Mouse (Mus musculus) T-helper 1 cell (primary cell): ENCODE measurements around the gene Sorbs1.

Source experiments
- in situ Hi-C: fragments of 300-600 bp; cut with MboI, MseI; formaldehyde crosslinking; loops from one replicate; pipeline ENCODE4 v1.15.1; 2025; ENCODE audit warnings: high pct_unique_total_duplicates

Sorbs1 gene

DNA sequence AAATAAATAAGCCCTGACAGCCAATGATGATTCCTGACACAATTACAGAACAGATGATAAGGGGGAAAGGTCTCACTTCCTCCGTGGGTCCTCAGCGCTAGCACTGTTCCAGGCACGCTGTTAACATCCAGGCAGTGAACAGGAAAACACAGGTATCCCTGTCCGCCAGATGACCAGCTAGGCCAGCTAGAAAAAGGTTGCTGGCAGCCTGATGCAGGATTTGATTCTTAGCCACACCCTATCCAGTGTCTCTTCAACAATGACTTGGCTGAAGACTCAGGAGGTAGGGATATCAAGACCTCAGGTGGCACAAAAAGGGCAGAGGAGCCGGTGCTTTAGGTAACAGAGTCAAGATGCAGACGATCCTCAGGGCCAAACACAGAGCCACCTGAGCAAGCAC is 32.5 kb downstream of the Sorbs1 start:
- in situ Hi-C loops: no loop called here

DNA sequence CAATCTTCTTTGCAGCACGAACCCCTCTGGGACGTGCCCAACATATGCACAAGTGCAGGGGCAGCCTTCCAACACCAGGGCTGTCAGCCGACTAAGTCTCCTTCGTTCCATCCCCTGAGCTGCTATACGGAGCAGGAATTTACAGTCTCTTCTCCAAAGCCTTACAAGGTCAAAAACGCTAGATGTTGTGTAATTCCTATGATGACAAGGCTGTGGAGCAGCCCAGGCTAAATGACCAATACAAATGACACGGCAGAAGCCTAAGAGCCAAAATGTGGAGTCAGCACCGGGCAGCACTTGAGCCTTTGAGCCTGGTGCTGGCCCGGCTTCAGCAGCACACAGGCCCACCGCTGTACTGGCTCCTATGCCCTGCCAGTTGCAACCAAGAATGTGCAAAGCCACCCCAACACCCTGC is 35.4 kb downstream of the Sorbs1 start:
- in situ Hi-C loops: no loop called here

DNA sequence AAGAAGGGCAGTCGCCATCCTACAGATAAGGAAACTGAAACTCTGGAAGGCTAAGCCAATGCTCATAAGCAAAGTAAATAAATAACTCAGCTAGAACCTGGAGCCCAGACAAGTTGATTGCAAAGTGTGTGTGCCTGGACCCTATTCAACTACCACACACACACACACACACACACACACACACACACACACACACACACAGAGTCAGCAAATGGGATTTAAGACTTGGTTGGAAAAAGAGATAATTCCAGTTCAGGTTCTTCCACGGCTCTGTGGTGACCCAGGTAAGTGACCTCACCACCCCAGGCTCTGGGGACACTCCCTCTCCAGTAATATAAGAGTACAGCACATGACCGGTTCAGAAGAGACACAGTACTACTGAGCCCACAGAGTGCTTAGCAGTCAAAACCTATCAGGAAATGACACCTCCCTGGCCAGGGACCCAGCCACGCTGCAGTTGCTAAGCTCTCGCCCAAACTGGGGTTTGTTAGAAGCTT is 36.1 kb downstream of the Sorbs1 start:
- in situ Hi-C loops: no loop called here

DNA sequence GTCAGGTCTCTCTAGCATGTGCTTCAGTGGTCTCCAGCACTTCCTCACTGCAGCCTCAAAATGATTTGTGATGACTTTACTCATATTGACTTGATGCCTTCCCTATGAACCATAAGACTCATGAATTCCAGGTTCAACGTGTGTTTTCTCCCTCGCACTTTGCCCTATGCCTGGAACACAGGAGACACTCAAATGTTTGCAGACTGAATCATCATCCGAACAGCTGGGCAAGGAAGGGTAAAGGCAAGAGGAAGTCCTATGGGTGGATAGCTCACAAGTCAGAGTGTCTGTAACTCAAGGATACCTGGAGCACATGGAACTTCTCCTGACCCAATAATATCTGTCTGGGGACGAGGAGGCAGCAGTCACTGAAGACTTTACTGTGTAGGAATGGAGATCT is 37.1 kb downstream of the Sorbs1 start:
- in situ Hi-C loops: no loop called here

DNA sequence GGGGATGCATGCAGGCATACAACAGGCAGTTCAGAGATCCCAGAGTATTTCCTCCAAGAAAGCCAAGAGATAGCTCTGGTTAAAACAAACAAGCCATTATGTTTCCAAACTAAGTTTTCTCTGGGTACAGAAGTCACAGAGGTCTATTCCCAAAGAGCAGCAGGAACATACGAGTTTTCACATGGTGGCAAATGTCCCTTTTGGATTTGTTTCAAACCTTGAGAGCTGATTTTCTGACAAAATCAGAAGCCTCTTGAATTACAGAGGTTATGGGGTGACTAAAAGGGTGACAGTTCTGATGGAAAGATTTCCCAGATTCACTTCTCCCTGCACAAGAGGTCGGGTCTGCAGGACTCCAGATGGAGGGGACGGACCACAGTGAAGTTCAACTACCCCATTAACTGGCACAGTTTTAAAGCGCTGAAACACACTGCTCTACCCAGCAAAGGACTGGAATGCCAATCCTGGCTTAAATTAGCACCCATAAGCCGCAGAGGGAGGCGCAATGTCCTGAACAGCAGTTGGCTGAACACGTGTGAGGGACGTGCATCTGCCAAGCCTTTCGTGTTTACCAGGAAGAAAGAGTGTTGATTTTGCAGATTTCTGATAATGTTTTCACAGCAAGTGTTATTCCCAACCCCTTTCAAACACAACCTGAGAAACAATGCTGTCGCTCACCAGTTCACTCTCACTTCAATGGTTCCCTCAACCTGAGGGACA is 41.9 kb downstream of the Sorbs1 start:
- in situ Hi-C loops: no loop called here

- in situ Hi-C loops: no loop called here
Observed at GRCm38 (mm10) chr19:40469792-40470191, 43.8 kb downstream of the Sorbs1 start.

GRCm38 (mm10) chr19:40468308-40468707 is 45.3 kb downstream of the Sorbs1 start:
- in situ Hi-C loops: no loop called here

- in situ Hi-C loops: no loop called here
Observed at GRCm38 (mm10) chr19:40467810-40468209, 45.8 kb downstream of the Sorbs1 start.

DNA sequence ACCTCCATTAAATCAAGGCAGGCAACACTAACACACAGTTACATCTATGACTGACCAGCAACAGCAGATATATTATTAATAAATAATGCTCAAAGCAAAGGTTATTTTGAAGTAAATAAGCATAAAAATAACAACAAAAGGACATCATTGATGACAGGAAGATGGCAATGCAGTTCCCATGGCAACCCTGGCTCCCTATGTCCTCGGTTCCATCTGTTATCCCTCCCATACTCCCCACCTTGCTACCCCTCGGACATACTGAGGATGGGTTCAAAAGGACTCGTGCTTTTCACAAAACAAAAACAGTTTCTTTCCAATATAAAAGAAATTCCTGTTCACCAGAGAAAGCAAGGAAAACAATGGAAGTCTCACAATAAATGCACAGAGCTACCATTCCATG is 48.2 kb downstream of the Sorbs1 start:
- in situ Hi-C loops: no loop called here

DNA sequence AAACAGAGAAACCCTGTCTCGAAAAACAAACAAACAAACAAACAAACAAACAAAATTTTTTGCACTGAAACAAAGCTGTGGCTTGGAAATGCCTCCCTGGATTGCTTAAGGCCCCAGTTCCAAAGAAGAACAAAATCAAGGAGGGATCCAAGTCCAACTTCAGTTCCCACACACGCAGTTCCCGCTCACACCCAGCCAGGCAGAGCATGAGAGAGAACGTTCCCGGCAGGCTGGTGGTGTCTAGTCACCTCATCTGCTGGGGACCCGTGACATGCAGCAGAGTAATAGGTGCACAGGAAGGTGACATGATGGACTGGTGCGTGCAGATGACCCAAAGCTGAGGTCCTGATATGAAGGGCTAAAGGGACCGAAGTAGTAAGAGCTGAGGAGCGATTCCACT is 49.2 kb downstream of the Sorbs1 start:
- in situ Hi-C loops: no loop called here

- in situ Hi-C loops: no loop called here
Observed at GRCm38 (mm10) chr19:40462892-40463291, 50.7 kb downstream of the Sorbs1 start.

DNA sequence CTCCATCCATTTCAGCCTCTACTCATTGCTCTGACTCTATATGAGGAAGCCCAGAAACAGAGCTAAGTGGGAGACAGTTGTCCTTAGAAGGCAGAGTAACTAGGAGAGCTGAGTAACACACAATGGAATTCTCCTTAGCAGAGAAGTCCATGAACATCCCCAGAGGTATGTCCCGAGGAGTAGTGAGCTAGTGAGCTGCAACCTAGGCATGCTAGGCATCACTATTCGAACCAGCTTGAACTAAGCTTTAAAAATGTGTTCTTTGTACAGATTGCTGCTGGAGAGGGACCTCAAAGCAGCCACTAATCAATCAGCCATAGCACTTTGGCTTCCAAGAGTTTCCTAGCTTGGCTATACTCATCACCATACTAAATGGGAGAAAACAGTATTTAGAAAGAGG is 51.1 kb downstream of the Sorbs1 start:
- in situ Hi-C loops: no loop called here

- in situ Hi-C loops: no loop called here
Observed at GRCm38 (mm10) chr19:40461662-40462061, 51.9 kb downstream of the Sorbs1 start.

- in situ Hi-C loops: no loop called here
Observed at GRCm38 (mm10) chr19:40460854-40461490, 52.6 kb downstream of the Sorbs1 start.

DNA sequence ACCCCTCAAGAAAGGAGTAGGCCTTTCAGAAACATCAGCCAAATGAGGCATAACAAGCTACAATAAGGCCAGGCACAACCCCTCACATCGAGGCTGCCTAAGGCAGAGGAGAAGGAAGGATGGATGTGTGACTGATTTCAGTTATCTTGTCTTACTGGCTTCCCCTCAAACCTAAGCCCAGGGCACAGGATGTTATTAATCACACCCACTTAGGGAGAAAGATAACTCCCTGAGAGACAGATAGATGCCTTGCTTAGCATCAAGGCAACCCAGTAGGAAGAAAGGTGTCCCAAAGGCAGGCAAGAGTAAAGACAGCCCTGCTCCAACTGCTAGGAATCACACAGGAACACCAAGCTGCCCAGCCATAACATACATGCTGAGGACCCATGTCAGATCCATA is 54.2 kb downstream of the Sorbs1 start:
- in situ Hi-C loops: no loop called here

GRCm38 (mm10) chr19:40458806-40459205 is 54.8 kb downstream of the Sorbs1 start:
- in situ Hi-C loops: no loop called here

GRCm38 (mm10) chr19:40455248-40455647 is 58.3 kb downstream of the Sorbs1 start:
- in situ Hi-C loops: no loop called here

DNA sequence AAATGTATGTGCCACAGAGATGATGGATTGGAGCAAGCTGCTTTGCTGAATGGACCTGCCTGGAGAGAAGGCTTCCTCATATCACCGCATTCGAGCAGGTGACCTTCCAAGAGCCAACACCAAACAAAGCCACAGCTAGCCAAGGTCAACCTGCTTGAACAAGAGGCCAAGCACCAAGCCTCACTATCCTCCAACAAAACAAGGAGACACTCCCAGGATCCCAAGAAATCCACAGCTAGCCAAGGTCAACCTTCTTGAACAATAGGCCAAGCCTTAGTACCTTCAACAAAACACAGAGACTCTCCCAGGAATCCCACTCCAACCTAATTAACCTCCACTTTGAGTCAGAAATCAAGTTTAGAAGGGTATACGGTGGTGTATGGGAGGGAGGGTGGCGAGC is 59.5 kb downstream of the Sorbs1 start:
- in situ Hi-C loops: no loop called here

- in situ Hi-C loops: no loop called here
Observed at GRCm38 (mm10) chr19:40452201-40452600, 61.4 kb downstream of the Sorbs1 start.

- in situ Hi-C loops: no loop called here
Observed at GRCm38 (mm10) chr19:40451307-40451706, 62.3 kb downstream of the Sorbs1 start.

DNA sequence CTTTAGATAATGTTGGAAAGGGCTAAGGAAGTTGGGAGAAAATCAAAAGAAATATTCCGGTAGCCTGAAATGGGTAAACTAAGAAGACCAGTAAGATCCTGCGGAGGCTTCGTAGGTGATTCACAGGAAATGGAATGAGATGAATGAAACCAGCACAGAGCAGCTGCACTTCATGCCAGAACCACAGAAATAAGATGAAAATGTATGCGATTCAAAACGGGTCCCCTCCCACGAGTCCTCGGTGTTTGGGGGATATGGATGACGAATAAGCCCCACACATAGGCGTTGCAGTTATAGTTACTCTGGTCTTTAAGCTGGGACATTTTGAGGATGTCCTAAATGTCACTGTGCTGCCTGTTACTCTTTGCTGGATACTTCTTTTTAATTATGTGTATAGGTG is 67.1 kb downstream of the Sorbs1 start:
- in situ Hi-C loops: no loop called here

DNA sequence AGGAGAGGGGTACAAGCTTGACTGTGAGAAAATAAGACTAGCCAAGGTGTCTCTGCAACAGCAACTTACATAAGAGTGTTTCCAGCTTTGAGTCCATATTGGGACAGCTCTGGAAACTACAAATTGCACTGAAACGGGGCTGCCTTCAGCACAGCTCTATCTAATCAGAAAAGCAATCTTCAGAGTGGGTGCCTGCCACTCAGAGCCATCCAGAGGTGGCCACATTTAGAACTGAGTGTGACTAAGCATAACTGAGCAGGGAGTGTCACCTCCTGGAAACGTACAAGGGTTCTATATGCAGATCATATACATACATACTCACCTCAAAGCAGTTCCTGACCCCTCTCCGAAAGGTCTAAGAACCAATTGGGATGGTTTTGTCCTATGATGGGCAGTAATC is 71.2 kb downstream of the Sorbs1 start:
- in situ Hi-C loops: no loop called here

GRCm38 (mm10) chr19:40440951-40441350 is 72.6 kb downstream of the Sorbs1 start:
- in situ Hi-C loops: no loop called here
